Mouse (Mus musculus) gastrocnemius, postnatal 36 days (tissue): ENCODE data around the gene Enpp4. TPM values are rescaled to one million over a fixed set of nuclear protein-coding genes. Genes with fewer than 3 reads are reported as not detected.

Source experiments
- total RNA-seq, 2 experiments: library from RNA; stranded (reverse); gene quantifications; 2 replicates each; pipeline ENCODE4 v1.2.3; 2021

Enpp4 gene
- total RNA-seq, 2 experiments from 2014 or later, result 32.1 to 38.8 TPM

Other genes starting within 250 kb of the Enpp4 start
- gene Enpp5, start 27.0 kb downstream of the Enpp4 start, total RNA-seq, result 1 to 10 TPM; 5.5 to 5.6 TPM
- 100 to 1,000 TPM; 138 to 144 TPM for gene Clic5, start 82.8 kb upstream of the Enpp4 start, total RNA-seq